8 mouse cellular contexts compared by ENCODE assay signal in the genomic region with DNA sequence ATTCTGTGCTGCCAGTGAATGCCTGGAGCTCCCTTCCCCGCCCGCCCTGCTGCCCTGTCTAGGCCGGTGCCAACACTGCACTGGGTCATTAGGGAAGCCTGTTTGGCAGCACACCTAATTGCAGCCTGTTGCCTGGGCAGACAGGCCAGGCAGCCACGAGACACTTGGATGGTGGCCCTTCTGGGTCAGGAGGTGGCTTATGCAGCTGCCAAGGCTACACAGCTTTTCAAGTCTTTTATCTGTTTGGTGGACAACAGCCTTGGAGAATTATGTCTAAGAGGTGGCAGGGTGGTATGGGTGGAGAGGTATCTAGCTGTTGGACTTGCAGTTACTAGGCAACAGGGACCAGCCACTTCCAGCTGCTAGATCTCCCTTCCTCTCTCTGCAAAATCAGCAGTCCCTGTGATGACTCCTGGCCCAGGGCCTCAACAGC. TPM values are rescaled to one million over a fixed set of nuclear protein-coding genes. Genes with fewer than 3 reads are reported as not detected.
DNase-seq lines count a peak whose midpoint lies in the region; ATAC-seq and TF ChIP-seq lines count a peak whose summit lies in the region.

No protein-coding gene starts in this region.

- peaks cover 29% of the 10 kb centered on the region for H3K4me1 ChIP-seq in heart, postnatal 0 days (ENCODE audit: control insufficient read depth, insufficient read depth)

- H3K27me3 ChIP-seq in heart, postnatal 0 days (ENCODE audit: control insufficient read depth, insufficient read depth, low read length): no peaks in the 10 kb centered on the region

- peak; percentile 44 to 62 for DNase-seq in urinary bladder, adult 18-20 months (ENCODE audit: low spot score in 2 of 2)
- DNase-seq in urinary bladder, postnatal 10 days (ENCODE audit: low spot score): no peak
- peak; percentile 71 to 86 for DNase-seq in cerebellum, postnatal 25 days
- DNase-seq in heart, postnatal 0 days (ENCODE audit: low spot score): peak; percentile 83
- peak; percentile 36 to 48 for DNase-seq in left cerebral cortex, adult 18-20 months (ENCODE audit: low spot score in 2 of 2)
- DNase-seq in ovary, adult 18-20 months (ENCODE audit: low spot score): peak; percentile 75
- DNase-seq in thymus, adult 18-20 months: no peak

- TF ChIP-seq CTCF in heart, postnatal 0 days (IDR thresholded peaks at IDR 0.05; ENCODE audit: low read depth): peak; percentile 1; the same call in 1 of the 2 replicates

- 35% methylated on average over 4 of the region's 4 CpGs for WGBS in heart, postnatal 0 days

- H3K36me3 ChIP-seq in heart, postnatal 0 days (replicated peaks; ENCODE audit: control insufficient read depth, insufficient read depth, low read length): no peaks in the 10 kb centered on the region

- no peaks in the 10 kb centered on the region for H3K9me3 ChIP-seq in heart, postnatal 0 days (replicated peaks; ENCODE audit: control insufficient read depth, low read length)

- peak overlapping the region; percentile 72 for H3K27ac ChIP-seq in heart, postnatal 0 days (ENCODE audit: low read depth)

- no peak overlapping the region for H3K4me2 ChIP-seq in heart, postnatal 0 days (ENCODE audit: low read depth, low read length)

- no peak overlapping the region for H3K9ac ChIP-seq in heart, postnatal 0 days (replicated peaks; ENCODE audit: low read depth, low read length)

- peak; percentile 89 for ATAC-seq in heart, postnatal 0 days (ENCODE audit: insufficient read depth, low read depth)
- ATAC-seq in inflammation-experienced regulatory T-cells, adult 6 months: no peak

- TF ChIP-seq EP300 in heart, postnatal 0 days (IDR thresholded peaks at IDR 0.05; ENCODE audit: low read depth): peak; percentile 98

- H3K4me3 ChIP-seq in heart, postnatal 0 days (ENCODE audit: low read depth, low read length): no peak overlapping the region

RNA-seq across cellular contexts. Expression of a gene that starts 8.7 kb away (rescaled TPM):
- total RNA-seq in heart, postnatal 0 days (2014; rRNA removed; ENCODE audit: low replicate concordance): 37.4 and 45.5 TPM in 2 replicates
- polyA plus RNA-seq in heart, postnatal 0 days (2015; fragmentation: Nextera tagmentation; extraction: Ambion mirVana): 16.5 and 25.4 TPM in 2 replicates
- 1 to 10 TPM; 5.7 to 5.9 TPM for total RNA-seq in left cerebral cortex, adult 18-20 months (2021)
- 1 to 10 TPM; 2.3 to 3.6 (median 2.7) TPM for polyA plus RNA-seq in inflammation-experienced regulatory T-cells, adult 6 months (2017; shearing (Covaris generic))

RNA-seq across cellular contexts. Expression of a gene that starts 39.2 kb away (rescaled TPM):
- 2.5 and 3.8 TPM in 2 replicates for total RNA-seq in heart, postnatal 0 days (2014; rRNA removed; ENCODE audit: low replicate concordance)
- polyA plus RNA-seq in heart, postnatal 0 days (2015; fragmentation: Nextera tagmentation; extraction: Ambion mirVana): 0.85 and 0.89 TPM in 2 replicates
- total RNA-seq in left cerebral cortex, adult 18-20 months (2021): 10 to 100 TPM; 18.0 to 19.7 TPM
- not detected for polyA plus RNA-seq in inflammation-experienced regulatory T-cells, adult 6 months (2017; shearing (Covaris generic))

Comparison
In these comparisons a context has a peak if more than half of its experiments do, and no peak if none do; other contexts are left out.
1. DNase-seq: peak in urinary bladder, adult 18-20 months (2 of 2), cerebellum, postnatal 25 days (2 of 2), heart, postnatal 0 days (single experiment), left cerebral cortex, adult 18-20 months (2 of 2) and ovary, adult 18-20 months (single experiment); none in urinary bladder, postnatal 10 days (single experiment) and thymus, adult 18-20 months (0 of 2).